Comparison of ENCODE assay signal across 8 mouse cellular contexts in genomic region chr11:117939741-117940285, GRCm38 (mm10). TPM values are rescaled to one million over a fixed set of nuclear protein-coding genes. Genes with fewer than 3 reads are reported as not detected.
A peak's percentile ranks its signal among the peaks of the same experiment; 100 is the strongest.
DNase-seq lines count a peak whose midpoint lies in the region; ATAC-seq lines count a peak whose summit lies in the region.

No protein-coding gene starts in this region.

- peaks cover 29% of the 10 kb centered on the region for H3K4me1 ChIP-seq in forebrain, embryonic 16.5 days (replicated peaks; ENCODE audit: control insufficient read depth, insufficient read depth, low read length)
- peaks cover 54% of the 10 kb centered on the region for H3K4me1 ChIP-seq in lung, embryonic 15.5 days

- peak overlapping the region; percentile 5; the same call in 1 of the 2 replicates for H3K4me3 ChIP-seq in forebrain, embryonic 16.5 days (replicated peaks; ENCODE audit: low read length)
- no peak overlapping the region for H3K4me3 ChIP-seq in lung, embryonic 15.5 days

- DNase-seq in ES-CJ7 (ENCODE audit: low read depth, low spot score) = peak; percentile 70
- peak; percentile 81 for DNase-seq in cerebellum, adult 18-20 months
- peak; percentile 86 to 87 for DNase-seq in heart, postnatal 36 days
- peak; percentile 62 to 74 for DNase-seq in layer of hippocampus, adult 8-10 months (ENCODE audit: low spot score in 2 of 2)
- DNase-seq in retina, postnatal 1 day = peak; percentile 93
- DNase-seq in natural killer cell, adult 2 months (ENCODE audit: low spot score in 2 of 2) = no peak

- WGBS in forebrain, embryonic 16.5 days = 0% methylated on average over 7 of the region's 7 CpGs
- WGBS in lung, embryonic 15.5 days = under 1% methylated on average over 7 of the region's 7 CpGs

- H3K9ac ChIP-seq in forebrain, embryonic 16.5 days (replicated peaks; ENCODE audit: low read depth, low read length) = 0 out of 2 replicates have a peak overlapping the region, but pooled peaks have one; percentile 9
- H3K9ac ChIP-seq in lung, embryonic 15.5 days = no peak overlapping the region; the same call in 1 of the 2 replicates

- intact Hi-C loops in heart, postnatal 36 days (cut with DNase I) = no loop called here

- peak; percentile 88 for ATAC-seq in forebrain, embryonic 16.5 days
- peak; percentile 90 for ATAC-seq in lung, embryonic 15.5 days (ENCODE audit: borderline replicate concordance, extremely low read depth, low FRiP score, low TSS enrichment)

- peak overlapping the region; percentile 84 for H3K27ac ChIP-seq in forebrain, embryonic 16.5 days (ENCODE audit: low read length)
- H3K27ac ChIP-seq in lung, embryonic 15.5 days = peak overlapping the region; percentile 74

- no peaks in the 10 kb centered on the region for H3K9me3 ChIP-seq in forebrain, embryonic 16.5 days (ENCODE audit: control insufficient read depth, low read length)
- H3K9me3 ChIP-seq in lung, embryonic 15.5 days = no peaks in the 10 kb centered on the region

- peak overlapping the region; percentile 36 for H3K4me2 ChIP-seq in forebrain, embryonic 16.5 days (ENCODE audit: low read length)
- H3K4me2 ChIP-seq in lung, embryonic 15.5 days = peak overlapping the region; percentile 26

- no peaks in the 10 kb centered on the region for H3K36me3 ChIP-seq in forebrain, embryonic 16.5 days (ENCODE audit: control insufficient read depth, insufficient read depth)
- no peaks in the 10 kb centered on the region for H3K36me3 ChIP-seq in lung, embryonic 15.5 days

- no peaks in the 10 kb centered on the region for H3K27me3 ChIP-seq in forebrain, embryonic 16.5 days (replicated peaks; ENCODE audit: control insufficient read depth, insufficient read depth, low read length)
- no peaks in the 10 kb centered on the region for H3K27me3 ChIP-seq in lung, embryonic 15.5 days

RNA-seq across cellular contexts. Expression of gene Socs3, which starts 30.0 kb away (rescaled TPM):
- 11.7 and 13.7 TPM in 2 replicates for polyA plus RNA-seq in forebrain, embryonic 16.5 days (2015; fragmentation: Nextera tagmentation; extraction: Ambion mirVana)
- 1 to 10 TPM; 3.4 to 3.8 TPM for total RNA-seq in heart, postnatal 36 days (2021)
- 1 to 10 TPM in 3 of 4 experiments, under 1 TPM in 1; 0.81 to 7.9 (median 3.3) TPM for total RNA-seq in layer of hippocampus, adult 8-10 months (2022)
- 12.7 and 13.5 TPM in 2 replicates for polyA plus RNA-seq in lung, embryonic 15.5 days (2015; fragmentation: Nextera tagmentation; extraction: Ambion mirVana)

RNA-seq across cellular contexts. Expression of gene Pgs1, which starts 46.3 kb away (rescaled TPM):
- polyA plus RNA-seq in forebrain, embryonic 16.5 days (2015; fragmentation: Nextera tagmentation; extraction: Ambion mirVana) = 56.9 and 58.1 TPM in 2 replicates
- total RNA-seq in heart, postnatal 36 days (2021) = 10 to 100 TPM; 17.8 to 20.0 TPM
- total RNA-seq in layer of hippocampus, adult 8-10 months (2022) = 10 to 100 TPM; 71.3 to 80.4 (median 78.8) TPM
- polyA plus RNA-seq in lung, embryonic 15.5 days (2015; fragmentation: Nextera tagmentation; extraction: Ambion mirVana) = 37.7 and 42.2 TPM in 2 replicates

Comparison
In these comparisons a context has a peak if more than half of its experiments do, and no peak if none do; other contexts are left out.
1. DNase-seq: peak in ES-CJ7 (single experiment), cerebellum, adult 18-20 months (2 of 2), heart, postnatal 36 days (2 of 2), layer of hippocampus, adult 8-10 months (2 of 2) and retina, postnatal 1 day (single experiment); none in natural killer cell, adult 2 months (0 of 2).